Mouse (Mus musculus): ENCODE data around the gene Blcap.

DNA sequence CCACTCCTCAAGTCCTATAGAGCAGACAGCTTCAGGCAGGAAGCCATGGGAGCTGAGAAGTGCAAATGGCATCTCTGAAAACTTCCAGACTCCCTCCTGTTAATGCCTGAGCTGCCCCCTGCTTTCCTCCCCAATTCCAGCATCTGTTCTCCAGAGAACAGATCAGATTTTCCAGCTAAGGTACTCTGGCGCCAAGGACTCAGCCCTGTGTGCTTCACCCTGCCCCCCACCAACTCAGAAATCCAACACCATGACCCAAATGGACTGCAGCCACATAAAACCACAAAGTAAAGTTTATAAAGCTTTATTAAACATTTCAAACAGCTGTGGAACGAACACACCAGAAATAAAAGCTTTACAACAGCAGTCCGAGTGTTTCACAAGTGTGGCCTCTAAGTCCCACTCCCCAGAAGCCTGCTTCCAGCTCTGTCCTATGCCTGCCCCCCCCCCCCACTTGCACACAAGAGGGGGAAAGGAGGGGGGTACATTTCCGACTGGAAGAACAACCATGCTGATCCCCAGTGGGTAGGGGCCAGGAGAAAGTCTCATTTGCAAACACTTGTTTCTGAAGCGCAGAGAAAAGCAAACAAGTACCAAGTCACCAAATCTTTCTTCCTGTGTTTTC, 14.9 kb downstream of the Blcap start:
- TF ChIP-seq CTCF (IDR thresholded peaks at IDR 0.05) = no peak
- TF ChIP-seq POLR2A (IDR thresholded peaks at IDR 0.05; ENCODE audit: insufficient read depth, low read depth, low read length) = no peak
- no peak for TF ChIP-seq EP300 (IDR thresholded peaks at IDR 0.05; ENCODE audit: insufficient read depth, low read depth, low read length)
